Mouse (Mus musculus) testis, adult 2 months (tissue): ENCODE measurements around the gene Sugct. TPM values are rescaled to one million over a fixed set of nuclear protein-coding genes. Genes with fewer than 3 reads are reported as not detected.

ENCODE experiments used
- H3K27ac ChIP-seq: fragments of 200-500 bp; 2 replicates; pipeline ENCODE4 v1.5.1; 2012; ENCODE audit warnings: low read depth, low read length; ENCODE audit not compliant: control insufficient read depth, insufficient read depth
- H3K27me3 ChIP-seq: fragments of 200-500 bp; 2 replicates; pipeline ENCODE4 v1.6.1; 2012; ENCODE audit warnings: mild to moderate bottlenecking, low read length, moderate library complexity; ENCODE audit not compliant: control insufficient read depth, insufficient read depth
- H3K36me3 ChIP-seq: fragments of 200-500 bp; 2 replicates; pipeline ENCODE4 v1.6.1; 2012; ENCODE audit warnings: mild to moderate bottlenecking, low read length; ENCODE audit not compliant: control insufficient read depth, insufficient read depth
- H3K4me1 ChIP-seq: fragments of 200-500 bp; 2 replicates; pipeline ENCODE4 v1.6.1; 2012; ENCODE audit warnings: low read length; ENCODE audit not compliant: control insufficient read depth, insufficient read depth
- H3K4me3 ChIP-seq: fragments of 200-500 bp; 2 replicates; pipeline ENCODE4 v1.5.1; 2012; ENCODE audit warnings: low read depth, mild to moderate bottlenecking, low read length, moderate library complexity, mixed read lengths; ENCODE audit not compliant: control insufficient read depth
- CTCF ChIP-seq: fragments of 200-500 bp; IDR thresholded peaks from 2 replicates; pipeline ENCODE4 v1.5.1; 2012; ENCODE audit warnings: low read depth, mild to moderate bottlenecking, inconsistent platforms, low read length, moderate library complexity; ENCODE audit not compliant: control insufficient read depth, insufficient read depth, insufficient replicate concordance
- POLR2A ChIP-seq: fragments of 200-500 bp; IDR thresholded peaks from 2 replicates; pipeline ENCODE4 v1.6.1; 2012; ENCODE audit warnings: low read depth, mild to moderate bottlenecking, inconsistent platforms, low read length, moderate library complexity; ENCODE audit not compliant: control insufficient read depth
- polyA plus RNA-seq: library from polyadenylated mRNA; depleted of rRNA; stranded (reverse); fragments of >200 nt; gene quantifications from 2 replicates; pipeline ENCODE4 v1.2.3, GENCODE M21; 2012

Sugct gene
- polyA plus RNA-seq, 1 experiment = 1.2 TPM

GRCm38 (mm10) chr13:17420557-17420956 is 274.8 kb downstream of the Sugct start:
- H3K4me1 ChIP-seq = no peaks in the 10 kb centered on the region
- H3K36me3 ChIP-seq = no peaks in the 10 kb centered on the region
- no peak overlapping the region for H3K27ac ChIP-seq
- H3K4me3 ChIP-seq = no peak overlapping the region
- no peaks in the 10 kb centered on the region for H3K27me3 ChIP-seq
- TF ChIP-seq POLR2A (no peak), CTCF (no peak)

- Histone ChIP-seq H3K4me3 (no peak overlapping the region), H3K36me3 (no peaks in the 10 kb centered on the region), H3K27me3 (no peaks in the 10 kb centered on the region), H3K27ac (no peak overlapping the region), H3K4me1 (no peaks in the 10 kb centered on the region)
- TF ChIP-seq POLR2A (no peak), CTCF (no peak)
Observed at GRCm38 (mm10) chr13:17342836-17343235, 352.5 kb downstream of the Sugct start.

GRCm38 (mm10) chr13:17335885-17336540 is 359.3 kb downstream of the Sugct start:
- H3K36me3 ChIP-seq = no peaks in the 10 kb centered on the region
- H3K27ac ChIP-seq = no peak overlapping the region
- TF ChIP-seq POLR2A = no peak
- no peak for TF ChIP-seq CTCF
- H3K4me3 ChIP-seq = no peak overlapping the region
- H3K27me3 ChIP-seq = no peaks in the 10 kb centered on the region
- H3K4me1 ChIP-seq = no peaks in the 10 kb centered on the region

GRCm38 (mm10) chr13:17326863-17327262 is 368.5 kb downstream of the Sugct start:
- H3K36me3 ChIP-seq = no peaks in the 10 kb centered on the region
- no peaks in the 10 kb centered on the region for H3K4me1 ChIP-seq
- no peak for TF ChIP-seq CTCF
- no peak for TF ChIP-seq POLR2A
- no peaks in the 10 kb centered on the region for H3K27me3 ChIP-seq
- H3K4me3 ChIP-seq = no peak overlapping the region
- H3K27ac ChIP-seq = no peak overlapping the region

- H3K36me3 ChIP-seq = no peaks in the 10 kb centered on the region
- no peaks in the 10 kb centered on the region for H3K27me3 ChIP-seq
- no peak overlapping the region for H3K27ac ChIP-seq
- H3K4me1 ChIP-seq = no peaks in the 10 kb centered on the region
- H3K4me3 ChIP-seq = no peak overlapping the region
- TF ChIP-seq CTCF (no peak), POLR2A (no peak)
Observed at GRCm38 (mm10) chr13:17301590-17301989, 393.8 kb downstream of the Sugct start.

- no peaks in the 10 kb centered on the region for H3K36me3 ChIP-seq
- no peak overlapping the region for H3K27ac ChIP-seq
- no peaks in the 10 kb centered on the region for H3K4me1 ChIP-seq
- no peak overlapping the region for H3K4me3 ChIP-seq
- TF ChIP-seq POLR2A = no peak
- no peak for TF ChIP-seq CTCF
- H3K27me3 ChIP-seq = no peaks in the 10 kb centered on the region
Observed at GRCm38 (mm10) chr13:17297462-17298005, 397.8 kb downstream of the Sugct start.

GRCm38 (mm10) chr13:17296912-17297311 is 398.4 kb downstream of the Sugct start:
- Histone ChIP-seq H3K36me3 (no peaks in the 10 kb centered on the region), H3K27me3 (no peaks in the 10 kb centered on the region), H3K4me1 (no peaks in the 10 kb centered on the region), H3K4me3 (no peak overlapping the region), H3K27ac (no peak overlapping the region)
- TF ChIP-seq CTCF = no peak
- no peak for TF ChIP-seq POLR2A
